Mouse (Mus musculus): ENCODE results near the gene Timp3.

DNA sequence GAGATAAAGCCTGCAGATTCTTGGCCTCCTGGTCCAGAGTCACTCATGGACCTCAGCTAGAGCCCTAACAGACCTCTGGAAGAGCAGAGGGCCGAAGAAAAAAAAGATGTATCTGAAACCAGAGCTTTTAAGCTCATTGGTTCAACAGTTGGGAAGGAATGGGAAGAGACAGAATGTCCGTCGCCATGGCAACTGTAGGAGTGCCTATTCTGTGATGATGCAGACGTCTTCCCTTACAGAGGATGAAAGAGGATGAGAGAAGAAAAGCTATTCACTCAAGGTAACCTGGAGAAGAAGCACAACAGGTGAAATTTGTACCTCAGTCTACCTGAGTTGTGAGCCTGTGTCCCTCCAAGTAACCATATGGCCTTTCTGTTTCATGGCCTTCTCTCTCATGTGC lies 44.0 kb upstream of the Timp3 start:
- TF ChIP-seq CTCF (IDR thresholded peaks at IDR 0.05) (no peak), POLR2A (IDR thresholded peaks at IDR 0.05; ENCODE audit: insufficient read depth, low read depth, low read length) (no peak)

Measured in heart, adult 2 months (tissue).